Mouse (Mus musculus): ENCODE measurements around the gene Arid1a. TPM values are rescaled to one million over a fixed set of nuclear protein-coding genes. Genes with fewer than 3 reads are reported as not detected.
"Not testable (repeated sequence)": the region's sequence is repeated elsewhere in the genome, so short reads cannot be mapped to it uniquely, and the experiment has no call there.

Gene Arid1a
- polyA plus RNA-seq, 1 experiment, result 74.9 TPM

GRCm38 (mm10) chr4:133659497-133660192 lies 96.9 kb downstream of the Arid1a start:
- Histone ChIP-seq H3K4me1 (ENCODE audit: control insufficient read depth, insufficient read depth, insufficient read length, low read length) (peaks cover 24% of the 10 kb centered on the region), H3K4me3 (ENCODE audit: low read depth, low read length) (peak overlapping the region; percentile 55), H3K27me3 (ENCODE audit: control insufficient read depth, insufficient read depth, low read length) (no peaks in the 10 kb centered on the region), H3K36me3 (ENCODE audit: control insufficient read depth, insufficient read depth, low read length) (peaks cover 5% of the 10 kb centered on the region; the same call in 1 of the 2 replicates), H3K27ac (ENCODE audit: insufficient read depth, low read depth, low read length) (peak overlapping the region; percentile 97)
- TF ChIP-seq POLR2A (IDR thresholded peaks at IDR 0.05; ENCODE audit: low read depth, low read length), result peak; percentile 27
- no peak for TF ChIP-seq CTCF (IDR thresholded peaks at IDR 0.05; ENCODE audit: extremely low read depth, insufficient read length, insufficient replicate concordance, low read depth, low read length)
- WGBS, result 4% methylated on average over 15 of the region's 15 CpGs

- peaks cover 24% of the 10 kb centered on the region for H3K4me1 ChIP-seq (ENCODE audit: control insufficient read depth, insufficient read depth, insufficient read length, low read length)
- peaks cover 2% of the 10 kb centered on the region; the same call in 1 of the 2 replicates for H3K36me3 ChIP-seq (ENCODE audit: control insufficient read depth, insufficient read depth, low read length)
- H3K4me3 ChIP-seq (ENCODE audit: low read depth, low read length), result no peak overlapping the region
- H3K27ac ChIP-seq (ENCODE audit: insufficient read depth, low read depth, low read length), result peak overlapping the region; percentile 97
- no peaks in the 10 kb centered on the region for H3K27me3 ChIP-seq (ENCODE audit: control insufficient read depth, insufficient read depth, low read length)
- TF ChIP-seq CTCF (IDR thresholded peaks at IDR 0.05; ENCODE audit: extremely low read depth, insufficient read length, insufficient replicate concordance, low read depth, low read length), result no peak
- TF ChIP-seq POLR2A (IDR thresholded peaks at IDR 0.05; ENCODE audit: low read depth, low read length), result no peak
- 40% methylated on average over 2 of the region's 2 CpGs for WGBS
These were observed 97.8 kb downstream of the Arid1a start for GRCm38 (mm10) chr4:133658729-133659128.

GRCm38 (mm10) chr4:133657829-133658458 lies 98.6 kb downstream of the Arid1a start:
- 79% methylated on average over 5 of the region's 5 CpGs for WGBS
- H3K27ac ChIP-seq (ENCODE audit: insufficient read depth, low read depth, low read length), result no peak overlapping the region
- H3K27me3 ChIP-seq (ENCODE audit: control insufficient read depth, insufficient read depth, low read length), result no peaks in the 10 kb centered on the region
- H3K4me1 ChIP-seq (ENCODE audit: control insufficient read depth, insufficient read depth, insufficient read length, low read length), result peaks cover 19% of the 10 kb centered on the region
- peaks cover 2% of the 10 kb centered on the region; the same call in 1 of the 2 replicates for H3K36me3 ChIP-seq (ENCODE audit: control insufficient read depth, insufficient read depth, low read length)
- no peak for TF ChIP-seq POLR2A (IDR thresholded peaks at IDR 0.05; ENCODE audit: low read depth, low read length)
- no peak for TF ChIP-seq CTCF (IDR thresholded peaks at IDR 0.05; ENCODE audit: extremely low read depth, insufficient read length, insufficient replicate concordance, low read depth, low read length)
- H3K4me3 ChIP-seq (ENCODE audit: low read depth, low read length), result no peak overlapping the region

GRCm38 (mm10) chr4:133656997-133657396 lies 99.6 kb downstream of the Arid1a start:
- H3K4me1 ChIP-seq (ENCODE audit: control insufficient read depth, insufficient read depth, insufficient read length, low read length), result peaks cover 15% of the 10 kb centered on the region
- no peaks in the 10 kb centered on the region for H3K27me3 ChIP-seq (ENCODE audit: control insufficient read depth, insufficient read depth, low read length)
- WGBS, result 40% methylated on average over 4 of the region's 4 CpGs
- H3K4me3 ChIP-seq (ENCODE audit: low read depth, low read length), result no peak overlapping the region
- H3K36me3 ChIP-seq (ENCODE audit: control insufficient read depth, insufficient read depth, low read length), result no peaks in the 10 kb centered on the region
- TF ChIP-seq POLR2A (IDR thresholded peaks at IDR 0.05; ENCODE audit: low read depth, low read length) (no peak), CTCF (IDR thresholded peaks at IDR 0.05; ENCODE audit: extremely low read depth, insufficient read length, insufficient replicate concordance, low read depth, low read length) (no peak)
- no peak overlapping the region for H3K27ac ChIP-seq (ENCODE audit: insufficient read depth, low read depth, low read length)

- no peaks in the 10 kb centered on the region for H3K27me3 ChIP-seq (ENCODE audit: control insufficient read depth, insufficient read depth, low read length)
- no peak overlapping the region for H3K27ac ChIP-seq (ENCODE audit: insufficient read depth, low read depth, low read length)
- H3K4me1 ChIP-seq (ENCODE audit: control insufficient read depth, insufficient read depth, insufficient read length, low read length), result peaks cover 14% of the 10 kb centered on the region
- no peaks in the 10 kb centered on the region for H3K36me3 ChIP-seq (ENCODE audit: control insufficient read depth, insufficient read depth, low read length)
- no peak for TF ChIP-seq CTCF (IDR thresholded peaks at IDR 0.05; ENCODE audit: extremely low read depth, insufficient read length, insufficient replicate concordance, low read depth, low read length)
- TF ChIP-seq POLR2A (IDR thresholded peaks at IDR 0.05; ENCODE audit: low read depth, low read length), result no peak
- no peak overlapping the region for H3K4me3 ChIP-seq (ENCODE audit: low read depth, low read length)
- WGBS, result 82% methylated on average over 4 of the region's 4 CpGs
These were observed 100.3 kb downstream of the Arid1a start for GRCm38 (mm10) chr4:133656294-133656693.

- 94% methylated on average over 5 of the region's 5 CpGs for whole genome bisulfite sequencing
- H3K4me3 ChIP-seq (ENCODE audit: low read depth, low read length); H3K27ac ChIP-seq (ENCODE audit: insufficient read depth, low read depth, low read length); H3K4me1 ChIP-seq (ENCODE audit: control insufficient read depth, insufficient read depth, insufficient read length, low read length); H3K27me3 ChIP-seq (ENCODE audit: control insufficient read depth, insufficient read depth, low read length); H3K36me3 ChIP-seq (ENCODE audit: control insufficient read depth, insufficient read depth, low read length): not testable (repeated sequence)
These were observed 102.5 kb downstream of the Arid1a start for GRCm38 (mm10) chr4:133654070-133654469.

GRCm38 (mm10) chr4:133652746-133653145 lies 103.8 kb downstream of the Arid1a start:
- TF ChIP-seq CTCF (IDR thresholded peaks at IDR 0.05; ENCODE audit: extremely low read depth, insufficient read length, insufficient replicate concordance, low read depth, low read length) (no peak), POLR2A (IDR thresholded peaks at IDR 0.05; ENCODE audit: low read depth, low read length) (no peak)
- H3K4me3 ChIP-seq (ENCODE audit: low read depth, low read length), result no peak overlapping the region
- H3K27me3 ChIP-seq (ENCODE audit: control insufficient read depth, insufficient read depth, low read length), result no peaks in the 10 kb centered on the region
- H3K4me1 ChIP-seq (ENCODE audit: control insufficient read depth, insufficient read depth, insufficient read length, low read length), result peaks cover 1% of the 10 kb centered on the region; the same call in 1 of the 2 replicates
- H3K36me3 ChIP-seq (ENCODE audit: control insufficient read depth, insufficient read depth, low read length), result no peaks in the 10 kb centered on the region
- H3K27ac ChIP-seq (ENCODE audit: insufficient read depth, low read depth, low read length), result no peak overlapping the region
- 82% methylated on average over 10 of the region's 10 CpGs for WGBS
